Mouse (Mus musculus): ENCODE results near the gene Gm10282. TPM values are rescaled to one million over a fixed set of nuclear protein-coding genes. Genes with fewer than 3 reads are reported as not detected.

Gene Gm10282
- total and polyA plus RNA-seq, 2 experiments from 2014 or later, result 3.9 to 9.0 TPM

DNA sequence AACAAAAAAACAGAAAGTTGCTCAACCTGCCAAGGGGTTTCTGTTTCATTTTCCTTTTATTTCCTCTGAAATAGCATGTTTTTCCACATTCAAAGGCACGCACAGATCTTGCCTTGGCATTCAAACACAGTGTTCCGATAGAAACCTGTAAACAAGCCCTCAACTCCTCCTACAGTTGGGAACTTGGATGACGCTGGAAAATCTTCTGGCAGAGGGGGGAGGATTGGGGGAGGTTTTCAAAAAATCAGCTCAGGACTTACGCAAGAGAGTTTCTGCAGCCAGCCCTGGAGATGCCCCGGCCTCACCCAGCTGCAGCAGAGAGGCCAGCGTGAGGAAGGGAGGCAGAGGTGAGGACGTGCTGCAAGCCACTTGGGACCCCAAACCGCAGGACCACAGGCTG is 1.4 kb downstream of the Gm10282 start:
- peak; percentile 1; the same call in 1 of the 2 replicates for TF ChIP-seq CTCF (IDR thresholded peaks at IDR 0.05)
- no peak overlapping the region for H3K4me2 ChIP-seq (ENCODE audit: low read depth, low read length, poor library complexity, severe bottlenecking)
- DNase-seq (ENCODE audit: low spot score) (no peak), ATAC-seq (ENCODE audit: low FRiP score) (no peak)
- H3K36me3 ChIP-seq (ENCODE audit: insufficient read depth, low read length), result no peaks in the 10 kb centered on the region
- H3K27ac ChIP-seq (ENCODE audit: low read depth, low read length), result no peak overlapping the region
- no peaks in the 10 kb centered on the region for H3K27me3 ChIP-seq (ENCODE audit: insufficient read depth, low read length)
- no peak overlapping the region for H3K4me3 ChIP-seq (ENCODE audit: low read depth, low read length)
- no peaks in the 10 kb centered on the region for H3K4me1 ChIP-seq (ENCODE audit: insufficient read depth, low read length)
- no peak overlapping the region for H3K9ac ChIP-seq (replicated peaks; ENCODE audit: low read length, poor library complexity, severe bottlenecking)
- WGBS, result 67% methylated on average over 8 of the region's 8 CpGs
- no peaks in the 10 kb centered on the region for H3K9me3 ChIP-seq (ENCODE audit: low read length)

DNA sequence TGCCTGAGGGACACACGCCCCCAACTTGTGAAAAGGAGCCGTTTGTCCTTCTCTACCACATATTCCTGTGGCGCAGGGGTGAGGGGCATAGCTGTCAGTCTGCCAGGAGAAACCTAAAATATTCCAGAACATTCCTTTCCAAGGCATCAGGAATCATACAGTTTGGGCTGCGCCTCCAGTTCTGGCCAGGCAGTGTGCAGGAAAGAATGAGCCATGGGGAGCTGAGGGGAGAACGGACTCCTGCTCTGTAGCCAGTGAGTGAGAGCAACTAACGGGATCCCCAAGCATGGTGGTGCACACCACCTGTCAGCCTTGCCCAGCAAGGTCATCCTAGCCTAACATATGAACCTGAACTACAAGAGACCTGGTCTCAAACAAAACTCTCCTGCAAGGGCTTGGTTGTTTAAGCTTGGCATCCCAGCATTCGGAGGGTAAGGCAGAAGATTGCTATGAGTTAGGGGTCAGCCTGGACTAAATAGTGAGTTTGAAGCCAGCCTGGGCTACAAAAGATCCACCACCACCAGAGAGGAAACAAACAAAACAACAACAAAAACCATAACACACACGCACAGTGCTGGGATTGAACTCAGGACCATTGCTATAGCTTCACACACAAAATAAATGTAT is 2.0 kb downstream of the Gm10282 start:
- ATAC-seq (ENCODE audit: low FRiP score) (no peak), DNase-seq (ENCODE audit: low spot score) (no peak)
- TF ChIP-seq CTCF (IDR thresholded peaks at IDR 0.05), result no peak
- Histone ChIP-seq H3K27ac (ENCODE audit: low read depth, low read length) (no peak overlapping the region), H3K4me1 (ENCODE audit: insufficient read depth, low read length) (no peaks in the 10 kb centered on the region), H3K9me3 (ENCODE audit: low read length) (no peaks in the 10 kb centered on the region), H3K9ac (replicated peaks; ENCODE audit: low read length, poor library complexity, severe bottlenecking) (no peak overlapping the region), H3K27me3 (ENCODE audit: insufficient read depth, low read length) (no peaks in the 10 kb centered on the region), H3K4me3 (ENCODE audit: low read depth, low read length) (no peak overlapping the region), H3K4me2 (ENCODE audit: low read depth, low read length, poor library complexity, severe bottlenecking) (no peak overlapping the region), H3K36me3 (ENCODE audit: insufficient read depth, low read length) (no peaks in the 10 kb centered on the region)
- WGBS, result 78% methylated on average over 8 of the region's 8 CpGs

DNA sequence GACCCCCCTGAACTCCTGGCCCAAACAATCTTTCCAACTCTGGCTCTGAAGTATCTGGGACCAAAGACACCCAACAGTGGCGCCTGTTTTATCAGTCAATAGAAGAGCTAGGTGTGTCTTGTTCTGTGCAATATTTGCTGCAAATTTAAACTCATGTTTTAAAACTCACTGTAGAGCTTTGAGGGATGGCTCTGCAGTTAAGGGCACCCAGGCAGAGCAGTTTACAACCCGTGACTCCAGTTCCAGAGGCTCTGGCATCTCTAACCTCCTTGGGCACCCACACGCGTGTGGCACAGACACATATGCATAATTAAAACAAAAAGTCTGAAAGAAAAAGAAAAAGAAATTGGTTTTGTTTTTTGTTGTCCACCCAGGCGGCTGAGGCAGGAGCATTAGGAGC is 3.6 kb downstream of the Gm10282 start:
- DNase-seq (ENCODE audit: low spot score) (no peak), ATAC-seq (ENCODE audit: low FRiP score) (no peak)
- Histone ChIP-seq H3K27me3 (ENCODE audit: insufficient read depth, low read length) (no peaks in the 10 kb centered on the region), H3K9me3 (ENCODE audit: low read length) (no peaks in the 10 kb centered on the region), H3K4me1 (ENCODE audit: insufficient read depth, low read length) (no peaks in the 10 kb centered on the region), H3K9ac (replicated peaks; ENCODE audit: low read length, poor library complexity, severe bottlenecking) (no peak overlapping the region), H3K4me2 (ENCODE audit: low read depth, low read length, poor library complexity, severe bottlenecking) (no peak overlapping the region), H3K36me3 (ENCODE audit: insufficient read depth, low read length) (no peaks in the 10 kb centered on the region), H3K27ac (ENCODE audit: low read depth, low read length) (no peak overlapping the region), H3K4me3 (ENCODE audit: low read depth, low read length) (no peak overlapping the region)
- 81% methylated on average over 5 of the region's 5 CpGs for WGBS
- no peak for TF ChIP-seq CTCF (IDR thresholded peaks at IDR 0.05)

DNA sequence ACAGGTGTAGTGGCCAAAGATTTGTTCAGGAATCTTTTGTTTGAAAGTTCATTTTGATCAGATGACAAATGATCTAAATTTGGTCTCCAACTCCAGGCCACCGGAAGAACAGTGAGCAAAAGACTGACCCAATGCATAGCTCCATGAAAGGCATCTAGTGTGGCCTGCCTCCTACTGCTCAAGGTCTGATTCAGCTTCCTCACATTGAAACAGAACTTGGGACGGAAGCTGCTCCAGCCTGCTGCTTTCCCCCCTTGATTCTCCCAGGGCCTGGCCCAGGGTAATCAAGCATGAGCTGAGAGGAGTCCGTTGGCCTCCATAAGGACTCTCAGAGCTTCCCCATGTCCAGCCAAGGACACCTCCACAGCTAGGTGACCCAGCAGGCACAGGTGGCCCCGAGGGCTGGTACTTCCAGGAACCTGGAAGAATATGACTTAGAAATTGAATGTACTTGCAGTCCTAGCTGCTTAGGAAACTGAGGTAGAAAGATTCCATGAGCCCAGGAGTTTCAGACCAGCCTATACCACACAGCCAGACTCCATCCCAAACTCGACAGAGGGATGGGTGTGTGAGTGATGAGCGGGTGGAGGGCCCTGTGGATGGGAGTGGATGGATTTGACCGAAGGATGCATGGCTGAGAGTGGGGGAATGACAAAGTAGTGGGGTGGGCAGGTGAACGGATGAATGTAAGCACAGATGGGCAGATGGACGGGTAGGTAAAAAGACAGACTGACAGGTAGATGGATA is 4.2 kb downstream of the Gm10282 start:
- DNase-seq (ENCODE audit: low spot score), result no peak
- Histone ChIP-seq H3K4me3 (ENCODE audit: low read depth, low read length) (no peak overlapping the region), H3K4me2 (ENCODE audit: low read depth, low read length, poor library complexity, severe bottlenecking) (no peak overlapping the region), H3K27me3 (ENCODE audit: insufficient read depth, low read length) (no peaks in the 10 kb centered on the region), H3K9me3 (ENCODE audit: low read length) (no peaks in the 10 kb centered on the region), H3K36me3 (ENCODE audit: insufficient read depth, low read length) (no peaks in the 10 kb centered on the region), H3K9ac (replicated peaks; ENCODE audit: low read length, poor library complexity, severe bottlenecking) (no peak overlapping the region), H3K4me1 (ENCODE audit: insufficient read depth, low read length) (no peaks in the 10 kb centered on the region), H3K27ac (ENCODE audit: low read depth, low read length) (no peak overlapping the region)
- WGBS, result 70% methylated on average over 9 of the region's 9 CpGs
- no peak for TF ChIP-seq CTCF (IDR thresholded peaks at IDR 0.05)
- ATAC-seq (ENCODE audit: low FRiP score), result no peak

DNA sequence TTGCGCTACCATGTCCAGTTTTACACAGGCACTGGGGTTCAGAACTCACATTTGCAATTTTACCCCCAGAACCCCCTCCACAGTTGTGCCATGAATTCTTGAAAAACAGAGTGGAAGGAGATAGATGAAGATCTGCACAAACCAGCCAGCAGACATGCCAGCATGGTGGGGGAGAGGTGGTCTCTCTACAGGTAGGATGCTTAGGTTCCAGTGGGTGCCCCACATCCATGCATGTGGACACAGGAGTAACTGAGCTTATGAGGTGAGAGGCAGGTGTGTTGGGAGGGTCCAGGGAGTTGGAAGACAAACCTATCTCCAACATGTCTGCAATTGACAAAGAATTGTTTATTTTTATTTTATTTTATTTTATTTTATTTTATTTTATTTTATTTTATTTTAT is 6.1 kb downstream of the Gm10282 start:
- TF ChIP-seq CTCF (IDR thresholded peaks at IDR 0.05), result no peak
- Histone ChIP-seq H3K4me3 (ENCODE audit: low read depth, low read length) (no peak overlapping the region), H3K36me3 (ENCODE audit: insufficient read depth, low read length) (no peaks in the 10 kb centered on the region), H3K27me3 (ENCODE audit: insufficient read depth, low read length) (no peaks in the 10 kb centered on the region), H3K4me2 (ENCODE audit: low read depth, low read length, poor library complexity, severe bottlenecking) (no peak overlapping the region), H3K9ac (replicated peaks; ENCODE audit: low read length, poor library complexity, severe bottlenecking) (no peak overlapping the region), H3K27ac (ENCODE audit: low read depth, low read length) (no peak overlapping the region), H3K4me1 (ENCODE audit: insufficient read depth, low read length) (no peaks in the 10 kb centered on the region), H3K9me3 (ENCODE audit: low read length) (no peaks in the 10 kb centered on the region)
- DNase-seq (ENCODE audit: low spot score) (no peak), ATAC-seq (ENCODE audit: low FRiP score) (no peak)
- WGBS, result 86% methylated on average over 1 of the region's 1 CpGs

DNA sequence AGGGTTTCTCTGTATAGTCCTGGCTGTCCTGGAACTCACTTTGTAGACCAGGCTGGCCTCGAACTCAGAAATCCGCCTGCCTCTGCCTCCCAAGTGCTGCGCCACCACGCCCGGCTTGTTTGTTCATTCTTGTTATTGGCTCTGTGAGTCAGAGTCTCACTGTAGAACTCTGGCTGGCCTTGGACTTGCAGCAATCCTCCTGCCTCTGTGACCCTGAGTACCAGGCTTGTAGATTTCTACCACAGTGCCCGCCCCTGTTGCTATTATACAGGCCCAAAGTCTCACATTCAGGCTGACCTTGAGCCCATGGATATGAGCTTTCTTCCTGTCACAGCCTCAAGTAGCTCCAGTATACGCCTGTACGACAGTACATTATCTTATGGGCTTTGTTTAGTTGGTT is 8.5 kb downstream of the Gm10282 start:
- no peak for DNase-seq (ENCODE audit: low spot score)
- H3K36me3 ChIP-seq (ENCODE audit: insufficient read depth, low read length), result no peaks in the 10 kb centered on the region
- no peak overlapping the region for H3K27ac ChIP-seq (ENCODE audit: low read depth, low read length)
- H3K27me3 ChIP-seq (ENCODE audit: insufficient read depth, low read length), result no peaks in the 10 kb centered on the region
- no peak for ATAC-seq (ENCODE audit: low FRiP score)
- H3K4me3 ChIP-seq (ENCODE audit: low read depth, low read length), result no peak overlapping the region
- no peak for TF ChIP-seq CTCF (IDR thresholded peaks at IDR 0.05)
- WGBS, result 93% methylated on average over 7 of the region's 8 CpGs
- no peak overlapping the region for H3K9ac ChIP-seq (replicated peaks; ENCODE audit: low read length, poor library complexity, severe bottlenecking)
- H3K4me2 ChIP-seq (ENCODE audit: low read depth, low read length, poor library complexity, severe bottlenecking), result no peak overlapping the region
- no peaks in the 10 kb centered on the region for H3K4me1 ChIP-seq (ENCODE audit: insufficient read depth, low read length)
- no peaks in the 10 kb centered on the region for H3K9me3 ChIP-seq (ENCODE audit: low read length)

Data from midbrain, postnatal 0 days (tissue).